Mouse (Mus musculus) cortical plate, adult 2 months (tissue): ENCODE measurements at regions not wholly inside any gene's neighbourhood (a gene's known extent, or its start where the extent isn't known, plus 50 kb on each side); places are given as distances from the start of the nearest gene placed in this dataset.

ENCODE experiments used
- CTCF ChIP-seq: fragments of 200-500 bp; IDR thresholded peaks from 2 replicates; pipeline ENCODE4 v1.5.1; 2011; ENCODE audit warnings: mild to moderate bottlenecking, control low read depth, low read length; ENCODE audit not compliant: insufficient read depth; ENCODE audit errors: extremely low read depth
- POLR2A ChIP-seq: fragments of 200-500 bp; IDR thresholded peaks from 2 replicates; pipeline ENCODE4 v1.6.1; 2011; ENCODE audit warnings: mild to moderate bottlenecking, low read length, control low read depth; ENCODE audit not compliant: insufficient read depth; ENCODE audit errors: extremely low read depth

DNA sequence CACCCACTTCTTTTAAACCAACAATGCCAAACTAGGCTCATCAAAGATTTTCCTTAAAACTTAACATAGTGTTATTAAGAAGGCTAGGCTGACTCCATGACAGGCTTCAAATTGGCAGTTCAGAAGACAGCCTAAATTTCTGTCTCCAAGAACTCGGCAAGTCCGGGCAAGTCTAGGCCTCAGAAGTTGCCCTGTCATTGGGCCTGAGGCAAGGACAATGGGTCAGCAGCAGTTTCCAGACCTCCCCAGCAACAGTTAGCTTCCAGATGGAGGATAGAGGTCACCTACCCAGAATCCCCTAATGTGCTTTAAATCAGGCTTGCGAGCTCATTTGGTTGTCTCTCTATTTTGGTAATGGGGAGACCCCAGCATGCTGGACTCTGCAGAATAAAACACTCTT, 59.6 kb upstream of the Jade1 start:
- TF ChIP-seq CTCF = no peak
- no peak for TF ChIP-seq POLR2A
